Mouse (Mus musculus): ENCODE measurements around the gene Cpm.

- TF ChIP-seq CTCF (IDR thresholded peaks at IDR 0.05; ENCODE audit: low read depth, low read length) (no peak), POLR2A (IDR thresholded peaks at IDR 0.05; ENCODE audit: extremely low read depth, insufficient read depth, low read length) (no peak)
Observed at GRCm38 (mm10) chr10:117690101-117690352, 60.7 kb downstream of the Cpm start.

All from liver, adult 2 months (tissue).